Mouse (Mus musculus) ovary, postnatal 14 days (tissue): ENCODE data around the gene Fam50a.
"Not testable (repeated sequence)": the region's sequence is repeated elsewhere in the genome, so short reads cannot be mapped to it uniquely, and the experiment has no call there.

ENCODE experiments used
- DNase-seq: peaks from one replicate; pipeline ENCODE4 v3.0.0; 2022; ENCODE audit warnings: low spot score

The Fam50a gene

DNA sequence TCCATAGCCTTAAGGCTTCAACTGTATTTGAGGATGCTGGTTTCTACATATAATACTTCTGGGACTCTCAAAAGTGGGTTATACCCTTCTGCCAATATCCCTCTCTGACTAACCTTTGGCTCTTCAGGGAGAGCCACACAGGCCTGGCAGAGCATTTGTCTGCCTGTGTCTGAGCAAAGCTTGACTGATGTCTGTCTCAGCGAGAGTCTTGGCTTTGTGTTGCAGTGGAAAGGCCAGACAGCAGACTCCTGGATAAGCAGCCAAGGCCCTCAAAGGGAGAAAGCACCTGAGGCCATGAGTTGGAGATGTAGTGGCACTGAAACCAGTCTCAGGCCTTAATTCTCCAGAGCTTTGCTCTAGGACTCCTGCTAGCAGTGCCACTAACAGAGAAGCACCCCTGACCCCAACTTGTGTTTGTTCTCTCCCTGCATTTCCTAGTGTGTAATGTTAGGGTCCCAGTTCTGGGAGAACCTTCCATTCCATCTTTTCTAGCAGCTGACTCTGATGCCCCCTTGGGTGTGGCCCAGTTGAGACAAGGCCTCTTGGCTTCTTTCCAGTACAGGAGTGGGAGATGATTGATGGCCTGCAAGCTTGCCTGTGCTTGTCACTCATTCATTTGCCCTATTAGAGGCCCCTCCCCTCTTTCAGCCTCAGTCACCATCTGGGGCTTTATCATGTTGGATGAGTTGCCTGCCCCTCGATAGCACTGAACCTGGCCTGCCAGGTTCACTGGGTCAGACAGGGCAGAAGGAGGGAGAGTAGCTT is 17.5 kb downstream of the Fam50a start:
- no peak for DNase-seq

DNA sequence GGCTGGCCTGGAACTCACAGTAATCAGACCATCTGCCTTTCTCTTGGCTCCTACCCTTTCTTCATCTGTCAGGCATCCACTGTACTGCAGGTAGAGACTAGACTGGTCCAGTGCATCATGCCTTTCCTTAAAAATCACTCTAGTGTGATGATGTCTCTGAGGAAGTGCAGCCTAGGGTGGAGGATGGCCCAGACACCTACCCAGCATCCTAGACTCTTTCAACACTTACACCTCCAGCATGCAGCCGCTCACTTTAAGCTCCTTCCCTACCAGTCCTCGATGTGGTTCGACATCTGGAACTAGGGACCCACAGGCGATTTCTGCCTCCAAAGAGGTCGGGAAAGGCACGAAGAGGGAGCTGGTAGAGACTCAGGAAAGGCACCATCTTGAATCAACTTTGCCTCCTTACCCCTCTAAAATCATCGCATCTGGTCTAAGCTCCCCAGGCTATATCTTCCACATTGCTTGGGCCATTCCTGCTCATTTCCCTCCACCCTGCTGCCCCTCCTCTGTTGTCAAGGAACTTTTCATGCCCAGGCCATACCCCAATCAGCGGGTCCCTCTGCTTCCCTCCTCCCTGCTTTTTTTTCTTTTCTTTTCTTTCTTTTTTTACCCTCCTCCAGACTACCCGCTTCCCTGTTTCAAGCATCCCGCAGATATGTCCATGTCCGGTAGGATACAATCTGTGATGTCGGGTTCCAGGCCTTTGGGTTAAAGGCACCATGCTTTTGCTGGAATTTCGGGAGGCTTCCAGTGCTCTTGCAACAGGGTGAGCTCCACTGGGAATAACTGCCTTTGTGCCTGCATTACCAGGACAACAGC is 40.0 kb downstream of the Fam50a start:
- DNase-seq = no peak

DNA sequence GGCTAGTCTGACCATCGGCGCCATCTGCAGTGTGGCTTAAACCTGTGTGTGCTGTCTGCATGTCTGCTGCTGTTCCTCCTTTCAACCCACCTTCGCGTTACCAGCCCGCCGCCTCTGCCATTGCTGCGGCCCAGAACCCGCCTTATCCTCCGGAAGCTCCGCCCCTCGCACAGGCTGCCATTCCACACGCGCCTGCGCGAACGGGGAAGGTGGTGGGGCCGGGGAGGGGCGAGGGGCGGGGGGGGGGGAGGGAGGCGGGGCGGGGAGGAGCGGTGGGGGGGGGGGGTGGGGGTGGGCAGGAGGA is 40.6 kb downstream of the Fam50a start, which contains the start of gene Lage3:
Gene Lage3 (minus strand): TSS at position 152 of the 304 bp plus-strand sequence.
- peak; percentile 52 for DNase-seq

DNA sequence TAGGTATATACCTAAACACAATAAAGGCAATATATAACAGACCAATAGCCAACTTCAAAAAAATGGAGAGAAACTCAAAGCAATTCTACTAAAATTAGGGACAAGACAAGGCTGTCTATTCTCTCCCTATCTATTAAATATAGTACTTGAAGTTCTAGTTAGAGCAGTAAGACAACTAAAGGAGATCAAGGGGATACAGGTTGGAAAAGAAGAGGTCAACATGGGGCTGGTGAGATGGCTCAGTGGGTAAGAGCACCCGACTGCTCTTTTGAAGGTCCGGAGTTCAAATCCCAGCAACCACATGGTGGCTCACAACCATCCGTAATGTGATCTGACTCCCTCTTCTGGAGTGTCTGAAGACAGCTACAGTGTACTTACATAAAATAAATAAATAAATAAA is 44.2 kb downstream of the Fam50a start:
- DNase-seq = not testable (repeated sequence)

DNA sequence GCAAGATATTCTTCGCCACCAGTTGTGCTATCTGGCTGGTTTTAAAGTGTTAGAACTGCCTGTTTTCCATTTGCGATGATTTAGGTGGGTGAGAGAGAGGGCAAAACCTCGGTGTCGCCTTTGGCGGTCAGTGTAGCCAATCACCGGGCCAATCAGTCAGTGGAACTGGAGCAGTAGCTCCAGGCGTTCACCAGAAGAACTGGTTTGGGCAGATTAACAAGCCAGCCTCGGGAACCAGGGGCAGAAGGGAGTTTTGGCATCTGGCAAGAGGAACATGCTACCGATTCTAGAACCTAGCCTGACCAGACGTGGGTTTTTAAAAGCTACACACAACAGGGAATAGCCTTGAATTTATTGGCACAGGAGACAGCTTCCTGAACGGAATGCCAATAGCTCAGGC is 46.3 kb downstream of the Fam50a start:
- no peak for DNase-seq

DNA sequence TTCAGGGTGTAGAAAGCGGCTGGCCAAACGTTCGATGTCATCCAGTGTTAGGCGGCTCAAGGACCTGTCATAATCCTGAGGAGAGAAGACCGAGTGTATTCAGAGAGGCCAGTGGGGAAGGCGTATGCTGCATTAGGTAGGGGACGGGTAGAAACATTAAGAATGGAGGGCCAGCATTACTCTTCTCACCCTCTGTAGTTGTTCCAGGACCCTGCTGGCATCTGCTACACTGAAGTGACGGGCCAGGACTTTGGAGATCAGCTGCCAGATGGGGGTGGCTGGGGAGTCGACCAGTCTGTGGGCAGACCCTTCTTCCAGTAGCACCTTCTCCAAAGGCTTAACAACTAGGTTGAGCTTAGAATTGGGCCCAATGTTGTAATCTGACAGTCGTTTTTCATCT is 54.7 kb downstream of the Fam50a start:
- DNase-seq = no peak

DNA sequence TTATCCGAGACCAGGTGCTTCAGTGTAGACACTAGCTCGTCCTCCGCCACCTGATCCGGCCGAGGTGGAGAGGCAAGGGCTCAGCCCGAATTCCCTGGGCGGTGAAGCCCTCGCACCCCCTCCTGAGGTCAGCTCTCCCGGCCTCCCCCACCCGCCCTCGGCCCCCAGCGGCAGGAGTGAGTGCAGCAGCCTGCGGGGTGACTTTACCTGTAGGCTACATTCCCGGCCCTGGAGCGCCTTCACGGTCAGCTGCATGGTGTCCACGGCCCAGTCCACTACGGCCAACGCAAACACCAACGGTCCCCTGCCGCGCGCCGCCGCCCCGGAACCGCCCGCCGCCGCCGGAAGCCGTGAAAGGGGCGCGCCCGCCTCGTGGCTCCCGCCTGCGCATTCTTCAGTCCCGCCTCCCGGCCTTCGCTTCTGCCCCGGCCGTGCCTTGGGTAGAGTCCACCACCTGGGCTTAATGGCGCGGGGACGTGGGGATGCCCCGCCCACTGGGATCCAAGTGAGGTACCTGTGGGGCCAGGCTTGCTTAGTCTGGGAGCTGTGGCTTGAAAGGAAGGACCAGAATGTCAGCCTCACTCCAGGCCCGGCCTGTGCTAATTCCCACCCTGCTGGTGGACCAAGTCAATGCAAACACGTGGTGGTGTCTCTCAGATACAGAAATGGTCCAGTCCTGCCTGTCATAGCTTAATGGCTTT is 55.5 kb downstream of the Fam50a start:
- DNase-seq = peak; percentile 41
